Mouse (Mus musculus): Measurements from ENCODE around the gene Arnt2.

GRCm38 (mm10) chr7:84226909-84227308, 183.1 kb downstream of the Arnt2 start:
- no peak for TF ChIP-seq MAZ (IDR thresholded peaks at IDR 0.05; ENCODE audit: low read depth, low read length)
- no peak for TF ChIP-seq ZC3H11A (IDR thresholded peaks at IDR 0.05; ENCODE audit: low read depth, low read length)
- no peak for TF ChIP-seq CTCF (conservative IDR thresholded peaks at IDR 0.05 in 1 of 2, IDR thresholded peaks at IDR 0.05 in 1 of 2; ENCODE audit: low read depth in 2 of 2, low read length in 2 of 2)
- TF ChIP-seq USF1 (IDR thresholded peaks at IDR 0.05; ENCODE audit: low read depth, low read length) = no peak
- TF ChIP-seq MAX (IDR thresholded peaks at IDR 0.05; ENCODE audit: low read length) = no peak
- TF ChIP-seq ZNF384 (IDR thresholded peaks at IDR 0.05; ENCODE audit: low read depth, low read length) = no peak
